Mouse (Mus musculus): ENCODE results near the gene Ncoa3. TPM values are rescaled to one million over a fixed set of nuclear protein-coding genes. Genes with fewer than 3 reads are reported as not detected.

The Ncoa3 gene
- total RNA-seq, 2 experiments from 2014 or later: 32.1 to 35.9 TPM

Other genes starting within 250 kb of the Ncoa3 start
- gene Zmynd8, start 93.6 kb upstream of the Ncoa3 start, total RNA-seq (2021): 10 to 100 TPM; 45.8 to 48.8 TPM
- 100 to 1,000 TPM in 1 of 2 experiments, 10 to 100 TPM in 1; 50.8 to 108 TPM for gene Sulf2, start 163.0 kb downstream of the Ncoa3 start, total RNA-seq (2021)